Mouse (Mus musculus) neural tube, embryonic 14.5 days (tissue): Measurements from ENCODE around the gene Cald1. TPM values are rescaled to one million over a fixed set of nuclear protein-coding genes. Genes with fewer than 3 reads are reported as not detected.

ENCODE experiments used
- ATAC-seq: fragments of 200-750 bp; cut with Nextera tagmentation; 2 replicates; pipeline ENCODE4 v1.8.0; 2017; ENCODE audit warnings: low read depth, mild to moderate bottlenecking, moderate TSS enrichment, moderate library complexity
- H3K27ac ChIP-seq: fragments of 300-500 bp; sonication (generic); 2 replicates; pipeline ENCODE4 v1.5.1; 2014; ENCODE audit warnings: low read depth, mild to moderate bottlenecking, control low read depth, low read length, moderate library complexity, mixed read lengths
- H3K27me3 ChIP-seq: fragments of 300-500 bp; sonication (generic); 2 replicates; pipeline ENCODE4 v1.6.1; 2014; ENCODE audit warnings: low read length; ENCODE audit not compliant: control insufficient read depth, insufficient read depth
- H3K36me3 ChIP-seq: fragments of 300-500 bp; sonication (generic); 2 replicates; pipeline ENCODE4 v1.6.1; 2014; ENCODE audit warnings: low read length, mixed read lengths; ENCODE audit not compliant: control insufficient read depth, insufficient read depth
- H3K4me1 ChIP-seq: fragments of 300-500 bp; sonication (generic); 2 replicates; pipeline ENCODE4 v1.6.1; 2014; ENCODE audit warnings: low read length; ENCODE audit not compliant: control insufficient read depth, insufficient read depth
- H3K4me2 ChIP-seq: fragments of 300-500 bp; sonication (generic); 2 replicates; pipeline ENCODE4 v1.6.1; 2014; ENCODE audit warnings: mild to moderate bottlenecking, low read depth, low read length, control low read depth
- H3K4me3 ChIP-seq: fragments of 300-500 bp; sonication (generic); 2 replicates; pipeline ENCODE4 v1.5.1; 2014; ENCODE audit warnings: low read depth, low read length, control low read depth, mixed read lengths
- H3K9ac ChIP-seq: fragments of 300-500 bp; sonication (generic); replicated peaks from 2 replicates; pipeline ENCODE4 v1.6.1; 2014; ENCODE audit warnings: low read depth, mild to moderate bottlenecking, control low read depth, low read length, mixed read lengths
- H3K9me3 ChIP-seq: fragments of 300-500 bp; sonication (generic); 2 replicates; pipeline ENCODE4 v1.6.1; 2016; ENCODE audit warnings: low read length; ENCODE audit not compliant: control insufficient read depth
- WGBS: fragments of 180-500 bp; shearing (Covaris S2); extraction: QIAGEN DNeasy Blood & Tissue Kit; methylation state at CpG from one replicate; pipeline ENCODE4 v1.1.7; 2014; 5-methylcytosine and 5-hydroxymethylcytosine counted together
- polyA plus RNA-seq: library from polyadenylated mRNA; unstranded; fragments of >200 nt; fragmentation: Nextera tagmentation; extraction: Ambion mirVana; gene quantifications from 2 replicates; pipeline ENCODE4 v1.2.1, GENCODE M21; 2014

The Cald1 gene
- polyA plus RNA-seq, 1 experiment from 2014 or later, result 29.1 TPM

- 89% methylated on average over 11 of the region's 11 CpGs for WGBS
- H3K27me3 ChIP-seq, result no peaks in the 10 kb centered on the region
- no peaks in the 10 kb centered on the region for H3K9me3 ChIP-seq
- no peak overlapping the region for H3K4me3 ChIP-seq
- H3K9ac ChIP-seq, result no peak overlapping the region
- no peaks in the 10 kb centered on the region for H3K4me1 ChIP-seq
- ATAC-seq, result no peak
- H3K27ac ChIP-seq, result no peak overlapping the region
- no peaks in the 10 kb centered on the region for H3K36me3 ChIP-seq
- H3K4me2 ChIP-seq, result no peak overlapping the region
Measured at GRCm38 (mm10) chr6:34748566-34748965, 150.3 kb downstream of the Cald1 start.

- ATAC-seq, result no peak
- H3K9me3 ChIP-seq, result no peaks in the 10 kb centered on the region
- H3K9ac ChIP-seq, result no peak overlapping the region; the same call in 1 of the 2 replicates
- H3K36me3 ChIP-seq, result no peaks in the 10 kb centered on the region
- 86% methylated on average over 6 of the region's 6 CpGs for WGBS
- H3K4me2 ChIP-seq, result no peak overlapping the region
- no peak overlapping the region for H3K27ac ChIP-seq
- H3K27me3 ChIP-seq, result no peaks in the 10 kb centered on the region
- no peak overlapping the region for H3K4me3 ChIP-seq
- no peaks in the 10 kb centered on the region for H3K4me1 ChIP-seq
Measured at GRCm38 (mm10) chr6:34749526-34749925, 151.2 kb downstream of the Cald1 start.

- WGBS, result 83% methylated on average over 7 of the region's 7 CpGs
- no peaks in the 10 kb centered on the region for H3K27me3 ChIP-seq
- ATAC-seq, result no peak
Measured at GRCm38 (mm10) chr6:34750487-34751120, 152.3 kb downstream of the Cald1 start.

GRCm38 (mm10) chr6:34751625-34752024 is 153.3 kb downstream of the Cald1 start:
- Histone ChIP-seq H3K9ac (no peak overlapping the region), H3K4me1 (no peaks in the 10 kb centered on the region), H3K4me2 (no peak overlapping the region), H3K36me3 (no peaks in the 10 kb centered on the region), H3K27me3 (no peaks in the 10 kb centered on the region), H3K9me3 (no peaks in the 10 kb centered on the region), H3K4me3 (no peak overlapping the region), H3K27ac (no peak overlapping the region)
- no peak for ATAC-seq

More at GRCm38 (mm10) chr6:34750487-34751120, 152.3 kb downstream of the Cald1 start:
- Histone ChIP-seq H3K4me3 (no peak overlapping the region), H3K27ac (no peak overlapping the region), H3K9ac (no peak overlapping the region), H3K4me2 (no peak overlapping the region), H3K36me3 (no peaks in the 10 kb centered on the region), H3K4me1 (no peaks in the 10 kb centered on the region), H3K9me3 (no peaks in the 10 kb centered on the region)

GRCm38 (mm10) chr6:34754448-34754847 is 156.1 kb downstream of the Cald1 start:
- Histone ChIP-seq H3K4me2 (no peak overlapping the region), H3K4me1 (no peaks in the 10 kb centered on the region), H3K36me3 (no peaks in the 10 kb centered on the region), H3K27ac (no peak overlapping the region), H3K27me3 (no peaks in the 10 kb centered on the region), H3K9ac (no peak overlapping the region), H3K4me3 (no peak overlapping the region), H3K9me3 (no peaks in the 10 kb centered on the region)
- WGBS, result 43% methylated on average over 5 of the region's 5 CpGs
- ATAC-seq, result peak; percentile 82

GRCm38 (mm10) chr6:34758340-34758739 is 160.0 kb downstream of the Cald1 start:
- H3K4me2 ChIP-seq, result no peak overlapping the region
- no peak overlapping the region for H3K4me3 ChIP-seq
- WGBS, result 78% methylated on average over 2 of the region's 2 CpGs
- ATAC-seq, result no peak
- H3K9ac ChIP-seq, result no peak overlapping the region
- no peaks in the 10 kb centered on the region for H3K36me3 ChIP-seq
- no peak overlapping the region for H3K27ac ChIP-seq
- H3K9me3 ChIP-seq, result no peaks in the 10 kb centered on the region
- no peaks in the 10 kb centered on the region for H3K4me1 ChIP-seq
- H3K27me3 ChIP-seq, result no peaks in the 10 kb centered on the region

- no peak for ATAC-seq
Measured at GRCm38 (mm10) chr6:34760023-34760422, 161.7 kb downstream of the Cald1 start.

GRCm38 (mm10) chr6:34765721-34766120 is 167.4 kb downstream of the Cald1 start:
- Histone ChIP-seq H3K4me1 (no peaks in the 10 kb centered on the region), H3K9ac (no peak overlapping the region), H3K27ac (no peak overlapping the region), H3K36me3 (no peaks in the 10 kb centered on the region; the same call in 1 of the 2 replicates), H3K4me3 (no peak overlapping the region), H3K4me2 (no peak overlapping the region), H3K27me3 (no peaks in the 10 kb centered on the region), H3K9me3 (no peaks in the 10 kb centered on the region)
- WGBS, result 95% methylated on average over 5 of the region's 5 CpGs
- no peak for ATAC-seq

More at GRCm38 (mm10) chr6:34760023-34760422, 161.7 kb downstream of the Cald1 start:
- WGBS, result 50% methylated on average over 4 of the region's 4 CpGs
- Histone ChIP-seq H3K27me3 (no peaks in the 10 kb centered on the region), H3K9me3 (no peaks in the 10 kb centered on the region), H3K27ac (no peak overlapping the region), H3K4me3 (no peak overlapping the region), H3K36me3 (no peaks in the 10 kb centered on the region; the same call in 1 of the 2 replicates), H3K4me1 (no peaks in the 10 kb centered on the region), H3K9ac (no peak overlapping the region), H3K4me2 (no peak overlapping the region)

- Histone ChIP-seq H3K4me2 (no peak overlapping the region), H3K4me1 (no peaks in the 10 kb centered on the region), H3K27me3 (no peaks in the 10 kb centered on the region), H3K9ac (no peak overlapping the region), H3K36me3 (no peaks in the 10 kb centered on the region; the same call in 1 of the 2 replicates), H3K9me3 (no peaks in the 10 kb centered on the region), H3K27ac (no peak overlapping the region), H3K4me3 (no peak overlapping the region)
- ATAC-seq, result no peak
- 89% methylated on average over 2 of the region's 2 CpGs for WGBS
Measured at GRCm38 (mm10) chr6:34769984-34770383, 171.7 kb downstream of the Cald1 start.
